Mouse (Mus musculus) large intestine, adult 2 months (tissue): ENCODE measurements around the gene Tgif2lx1. TPM values are rescaled to one million over a fixed set of nuclear protein-coding genes. Genes with fewer than 3 reads are reported as not detected.
"Not testable (repeated sequence)": the region's sequence is repeated elsewhere in the genome, so short reads cannot be mapped to it uniquely, and the experiment has no call there.

Experiments used
- DNase-seq: peaks from one replicate; pipeline ENCODE4 v3.0.0-alpha.2; 2012; ENCODE audit warnings: low read depth, low spot score
- WGBS: fragments of 180-500 bp; shearing (Covaris S2); methylation state at CpG from one replicate; pipeline ENCODE4 v1.1.7; 2018; 5-methylcytosine and 5-hydroxymethylcytosine counted together
- polyA plus RNA-seq: library from polyadenylated mRNA; depleted of rRNA; stranded (reverse); fragments of >200 nt; gene quantifications from 2 replicates; pipeline ENCODE4 v1.2.3, GENCODE M21; 2012; rRNA removed

The Tgif2lx1 gene
- not detected in 2 replicates for polyA plus RNA-seq

DNA sequence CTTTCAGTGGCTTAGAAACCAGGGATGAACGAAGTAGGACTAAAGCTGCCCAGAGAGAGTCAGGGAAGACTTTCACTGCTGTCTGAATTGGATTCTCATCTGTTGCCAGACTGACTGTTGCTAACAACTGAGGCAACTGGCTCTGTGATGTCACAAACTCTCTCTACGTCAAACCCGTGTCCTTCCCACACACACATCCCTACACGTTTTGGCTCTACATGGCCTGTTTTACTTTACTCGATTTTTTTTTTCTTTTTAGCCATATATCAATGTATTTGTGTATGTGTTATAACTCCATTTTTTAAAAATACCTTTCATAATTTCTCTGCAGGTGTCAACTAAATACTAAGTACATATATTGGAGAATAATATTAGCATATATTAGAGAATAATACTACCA is at the start of gene Tgif2lx1:
Gene Tgif2lx1 (minus strand): TSS at position 101 of the 400 bp plus-strand sequence.
- WGBS = no CpG with 5 or more reads among the region's 5 CpGs
- not testable (repeated sequence) for DNase-seq

Other genes with a start within 250 kb of the Tgif2lx1 start
- not detected in 2 replicates for gene Tgif2lx2, start 53.5 kb downstream of the Tgif2lx1 start, polyA plus RNA-seq